ENCODE assay signal across 31 mouse cellular contexts in genomic region chrX:161962855-161963254, GRCm38 (mm10).
"Had no signal": no experiment of that assay in that cellular context is flagged by ENCODE, and none has a peak within 500 bp of the region (broad histone marks: within the 10 kb centered on the region; RNA-seq: fewer than 3 reads in every experiment).

No protein-coding gene starts in this region.

- H3K9me3 ChIP-seq: heart, embryonic 10.5 days; heart, embryonic 12.5 days; heart, embryonic 13.5 days; heart, embryonic 15.5 days; hindbrain, embryonic 12.5 days; hindbrain, embryonic 13.5 days; hindbrain, embryonic 15.5 days; intestine, embryonic 15.5 days; kidney, embryonic 15.5 days had no signal

- H3K27ac ChIP-seq: heart, adult 2 months; heart, embryonic 10.5 days; heart, embryonic 13.5 days; heart, embryonic 15.5 days; hindbrain, embryonic 10.5 days; hindbrain, embryonic 12.5 days; hindbrain, embryonic 13.5 days; hindbrain, embryonic 14.5 days; hindbrain, embryonic 15.5 days; hindbrain, postnatal 0 days; intestine, embryonic 15.5 days; kidney, embryonic 15.5 days; kidney, postnatal 0 days; layer of hippocampus, adult 2 months had no signal

- H3K9ac ChIP-seq: heart, embryonic 12.5 days; heart, embryonic 13.5 days; heart, embryonic 15.5 days; hindbrain, embryonic 12.5 days; hindbrain, embryonic 13.5 days; hindbrain, embryonic 14.5 days; hindbrain, embryonic 15.5 days; intestine, embryonic 15.5 days; kidney, embryonic 15.5 days had no signal

- H3K27me3 ChIP-seq: intestine, embryonic 15.5 days had no signal

- H3K36me3 ChIP-seq: heart, embryonic 10.5 days; heart, embryonic 12.5 days; heart, embryonic 13.5 days; heart, embryonic 15.5 days; hindbrain, embryonic 10.5 days; hindbrain, embryonic 12.5 days; hindbrain, embryonic 13.5 days; hindbrain, embryonic 15.5 days; intestine, embryonic 15.5 days; kidney, embryonic 15.5 days had no signal

- H3K4me3 ChIP-seq: heart, adult 2 months; heart, embryonic 10.5 days; heart, embryonic 12.5 days; heart, embryonic 13.5 days; heart, embryonic 15.5 days; hindbrain, embryonic 10.5 days; hindbrain, embryonic 12.5 days; hindbrain, embryonic 13.5 days; hindbrain, embryonic 15.5 days; intestine, embryonic 15.5 days; kidney, embryonic 15.5 days; layer of hippocampus, adult 2 months had no signal

- H3K4me2 ChIP-seq: heart, embryonic 11.5 days; heart, embryonic 12.5 days; heart, embryonic 13.5 days; heart, embryonic 15.5 days; hindbrain, embryonic 12.5 days; hindbrain, embryonic 13.5 days; hindbrain, embryonic 14.5 days; hindbrain, embryonic 15.5 days; intestine, embryonic 15.5 days; kidney, embryonic 15.5 days had no signal

- DNase-seq: heart, adult 2 months; heart, postnatal 10 days; heart, postnatal 14 days; heart, postnatal 36 days; heart, postnatal 4 days; kidney, adult 11 months; kidney, adult 18-20 months; kidney, postnatal 10 days; kidney, postnatal 14 days; kidney, postnatal 4 days; layer of hippocampus, adult 9-11 months; layer of hippocampus, postnatal 36 days had no signal

- ATAC-seq: hindbrain, embryonic 16.5 days; hindbrain, postnatal 0 days; inflammation-experienced regulatory T-cells, adult 6 months; intestine, embryonic 15.5 days; intestine, embryonic 16.5 days; intestine, postnatal 0 days had no signal

- H3K4me1 ChIP-seq: heart, embryonic 10.5 days; hindbrain, embryonic 10.5 days; hindbrain, embryonic 12.5 days; hindbrain, embryonic 13.5 days; hindbrain, embryonic 15.5 days had no signal
